Comparison of ENCODE assay signal across 18 mouse cellular contexts in genomic region chr14:24222273-24222672, GRCm38 (mm10). TPM values are rescaled to one million over a fixed set of nuclear protein-coding genes. Genes with fewer than 3 reads are reported as not detected.
DNase-seq lines count a peak whose midpoint lies in the region; ATAC-seq and TF ChIP-seq lines count a peak whose summit lies in the region.
"Had no signal": no experiment of that assay in that cellular context is flagged by ENCODE, and none has a peak within 500 bp of the region (broad histone marks: within the 10 kb centered on the region; RNA-seq: fewer than 3 reads in every experiment).

No protein-coding gene starts in this region.

- H3K27me3 ChIP-seq in forebrain, embryonic 10.5 days (ENCODE audit: poor library complexity, severe bottlenecking), result no peaks in the 10 kb centered on the region
- no peaks in the 10 kb centered on the region for H3K27me3 ChIP-seq in forebrain, postnatal 0 days (ENCODE audit: insufficient read depth, low read length)
- no peaks in the 10 kb centered on the region for H3K27me3 ChIP-seq in kidney, embryonic 16.5 days (ENCODE audit: insufficient read depth, low read length)
- no peaks in the 10 kb centered on the region for H3K27me3 ChIP-seq in C2C12 (ENCODE audit: control insufficient read depth, insufficient read depth, insufficient read length)
- no peaks in the 10 kb centered on the region for H3K27me3 ChIP-seq in limb, embryonic 12.5 days
- H3K27me3 ChIP-seq: embryonic facial prominence, embryonic 12.5 days; forebrain, embryonic 12.5 days had no signal

- peaks cover 51% of the 10 kb centered on the region for H3K4me1 ChIP-seq in forebrain, embryonic 10.5 days
- H3K4me1 ChIP-seq in forebrain, postnatal 0 days (ENCODE audit: insufficient read depth), result no peaks in the 10 kb centered on the region
- H3K4me1 ChIP-seq in kidney, embryonic 16.5 days (ENCODE audit: insufficient read depth, low read length), result peaks cover 31% of the 10 kb centered on the region
- peaks cover 42% of the 10 kb centered on the region for H3K4me1 ChIP-seq in limb, embryonic 12.5 days (replicated peaks)

- H3K36me3 ChIP-seq in forebrain, embryonic 10.5 days (replicated peaks), result 0 out of 2 replicates have a peak, but pooled peaks cover 8% of the 10 kb centered on the region
- H3K36me3 ChIP-seq in forebrain, postnatal 0 days (ENCODE audit: insufficient read depth), result no peaks in the 10 kb centered on the region
- no peaks in the 10 kb centered on the region for H3K36me3 ChIP-seq in kidney, embryonic 16.5 days (ENCODE audit: insufficient read depth, low read length)
- peaks cover 13% of the 10 kb centered on the region for H3K36me3 ChIP-seq in C2C12 (ENCODE audit: control insufficient read depth, insufficient read depth)
- H3K36me3 ChIP-seq in limb, embryonic 12.5 days, result peaks cover 18% of the 10 kb centered on the region; the same call in 1 of the 2 replicates
- H3K36me3 ChIP-seq: embryonic facial prominence, embryonic 12.5 days; forebrain, embryonic 12.5 days had no signal

- H3K79me2 ChIP-seq in C2C12 (ENCODE audit: control insufficient read depth, insufficient read depth), result peaks cover 100% of the 10 kb centered on the region

- ATAC-seq in forebrain, postnatal 0 days, result no peak
- peak; percentile 50; the same call in 1 of the 2 replicates for ATAC-seq in kidney, embryonic 16.5 days (ENCODE audit: low FRiP score, low TSS enrichment)
- ATAC-seq in limb, embryonic 12.5 days (ENCODE audit: insufficient number of reproducible peaks, insufficient read depth, low FRiP score, low TSS enrichment, low read depth), result no peak
- ATAC-seq in cerebellum, adult (ENCODE audit: insufficient number of reproducible peaks, low FRiP score, low TSS enrichment), result no peak
- ATAC-seq: forebrain, embryonic 14.5 days; forebrain, embryonic 16.5 days had no signal

- no peak for DNase-seq in forebrain, embryonic 10.5 days (ENCODE audit: extremely low spot score, low spot score)
- DNase-seq in forebrain, postnatal 0 days, result no peak
- no peak for DNase-seq in kidney, postnatal 10 days
- no peak for DNase-seq in adrenal gland, postnatal 10 days
- DNase-seq: B cell, adult 2 months; cerebellum, adult 11 months; cerebellum, adult 9-10 months; cerebellum, postnatal 10 days had no signal

- H3K27ac ChIP-seq in forebrain, embryonic 10.5 days, result peak overlapping the region; percentile 48; the same call in 1 of the 2 replicates
- no peak overlapping the region for H3K27ac ChIP-seq in forebrain, postnatal 0 days (ENCODE audit: low read depth, low read length)
- no peak overlapping the region for H3K27ac ChIP-seq in kidney, embryonic 16.5 days (ENCODE audit: low read length)
- H3K27ac ChIP-seq in limb, embryonic 12.5 days, result 0 out of 2 replicates have a peak overlapping the region, but pooled peaks have one; percentile 1
- H3K27ac ChIP-seq: embryonic facial prominence, embryonic 10.5 days; embryonic facial prominence, embryonic 12.5 days; forebrain, embryonic 12.5 days had no signal

- WGBS in forebrain, embryonic 10.5 days, result 77% methylated on average over 3 of the region's 3 CpGs
- 81% methylated on average over 3 of the region's 3 CpGs for WGBS in forebrain, postnatal 0 days
- 78% methylated on average over 3 of the region's 3 CpGs for WGBS in kidney, embryonic 16.5 days
- 84% methylated on average over 3 of the region's 3 CpGs for WGBS in limb, embryonic 12.5 days

- H3K9me3 ChIP-seq in forebrain, embryonic 10.5 days, result no peaks in the 10 kb centered on the region
- H3K9me3 ChIP-seq in forebrain, postnatal 0 days (ENCODE audit: low read length), result no peaks in the 10 kb centered on the region
- H3K9me3 ChIP-seq in kidney, embryonic 16.5 days (ENCODE audit: low read length), result no peaks in the 10 kb centered on the region
- no peaks in the 10 kb centered on the region for H3K9me3 ChIP-seq in limb, embryonic 12.5 days
- H3K9me3 ChIP-seq: embryonic facial prominence, embryonic 10.5 days; embryonic facial prominence, embryonic 12.5 days; forebrain, embryonic 12.5 days had no signal

- no peak for TF ChIP-seq CTCF in forebrain, postnatal 0 days (IDR thresholded peaks at IDR 0.05; ENCODE audit: low read depth)
- no peak for TF ChIP-seq CTCF in C2C12 (IDR thresholded peaks at IDR 0.05; ENCODE audit: control insufficient read depth, insufficient read depth, insufficient read length)

- peaks cover 76% of the 10 kb centered on the region for H3K79me3 ChIP-seq in C2C12 (ENCODE audit: low read depth)

- no peak overlapping the region for H3K9ac ChIP-seq in forebrain, postnatal 0 days
- H3K9ac ChIP-seq in kidney, embryonic 16.5 days (replicated peaks; ENCODE audit: low read length), result no peak overlapping the region
- no peak overlapping the region for H3K9ac ChIP-seq in limb, embryonic 12.5 days (replicated peaks)
- H3K9ac ChIP-seq: embryonic facial prominence, embryonic 12.5 days; forebrain, embryonic 12.5 days had no signal

- H3ac ChIP-seq in C2C12 (ENCODE audit: control insufficient read depth, insufficient read length, low read depth), result peak overlapping the region; percentile 12

- H3K4me3 ChIP-seq in forebrain, embryonic 10.5 days, result no peak overlapping the region
- H3K4me3 ChIP-seq in forebrain, postnatal 0 days (ENCODE audit: low read depth, low read length), result no peak overlapping the region
- H3K4me3 ChIP-seq in kidney, embryonic 16.5 days (ENCODE audit: low read length), result no peak overlapping the region
- H3K4me3 ChIP-seq in C2C12 (ENCODE audit: insufficient read depth, poor library complexity, severe bottlenecking), result no peak overlapping the region
- no peak overlapping the region for H3K4me3 ChIP-seq in limb, embryonic 12.5 days (replicated peaks)
- H3K4me3 ChIP-seq: embryonic facial prominence, embryonic 10.5 days; embryonic facial prominence, embryonic 12.5 days; forebrain, embryonic 12.5 days had no signal

- no peak overlapping the region for H3K4me2 ChIP-seq in forebrain, postnatal 0 days (ENCODE audit: low read depth)
- H3K4me2 ChIP-seq in kidney, embryonic 16.5 days (replicated peaks; ENCODE audit: low read depth, low read length), result no peak overlapping the region
- H3K4me2 ChIP-seq in limb, embryonic 12.5 days, result no peak overlapping the region
- H3K4me2 ChIP-seq: embryonic facial prominence, embryonic 12.5 days; forebrain, embryonic 12.5 days had no signal

TF ChIP-seq in C2C12, 6 proteins besides CTCF, POLR2A, EP300 and RAD21:
- TF ChIP-seq MYOD1 (IDR thresholded peaks at IDR 0.05; ENCODE audit: control insufficient read depth, insufficient read length, low read depth), result no peak
- no peak for TF ChIP-seq FOSL1 (IDR thresholded peaks at IDR 0.05; ENCODE audit: insufficient read depth, low read length, poor library complexity, severe bottlenecking)
- TF ChIP-seq MYOG (IDR thresholded peaks at IDR 0.05; ENCODE audit: control insufficient read depth, extremely low read depth, insufficient read length), result no peak
- TF ChIP-seq CEBPB (IDR thresholded peaks at IDR 0.05; ENCODE audit: low read depth), result no peak

RNA-seq across cellular contexts. Expression of gene Dlg5, which starts 23.4 kb away (rescaled TPM):
- polyA plus RNA-seq in forebrain, embryonic 10.5 days (2016; fragmentation: Nextera tagmentation; extraction: Ambion mirVana), result 15.0 and 16.5 TPM in 2 replicates
- 45.6 and 70.6 TPM in 2 replicates for total RNA-seq in forebrain, postnatal 0 days (2014; rRNA removed)
- 9.5 and 14.1 TPM in 2 replicates for polyA plus RNA-seq in forebrain, postnatal 0 days (2015; fragmentation: Nextera tagmentation; extraction: Ambion mirVana)
- polyA plus RNA-seq in kidney, embryonic 16.5 days (2015; fragmentation: Nextera tagmentation; extraction: Ambion mirVana), result 13.7 and 15.9 TPM in 2 replicates
- polyA plus RNA-seq in C2C12 (2012; fragmentation: generic; extraction: Trizol), result 59.6 TPM
- polyA plus RNA-seq in limb, embryonic 12.5 days (2016; fragmentation: Nextera tagmentation; extraction: Ambion mirVana), result 31.2 and 34.8 TPM in 2 replicates
- 10 to 100 TPM; 31.9 to 37.6 TPM for total RNA-seq in adrenal gland, postnatal 10 days (2021)
- total RNA-seq: MEL had no signal

Comparison
In these comparisons a context has a peak if more than half of its experiments do, and no peak if none do; other contexts are left out.
1. H3K27ac ChIP-seq: peak in forebrain, embryonic 10.5 days (single experiment) and limb, embryonic 12.5 days (single experiment); none in forebrain, postnatal 0 days (single experiment) and kidney, embryonic 16.5 days (single experiment).